In genomic region chr4:73044356-73044755, GRCm38 (mm10) we compare ENCODE assay signal across 21 mouse cellular contexts.
"Had no signal": no experiment of that assay in that cellular context is flagged by ENCODE, and none has a peak within 500 bp of the region (broad histone marks: within the 10 kb centered on the region; RNA-seq: fewer than 3 reads in every experiment).

No protein-coding gene starts in this region.

- ATAC-seq: intestine, embryonic 15.5 days; midbrain, embryonic 15.5 days had no signal

- H3K9ac ChIP-seq: intestine, embryonic 15.5 days; limb, embryonic 13.5 days; liver, embryonic 13.5 days; midbrain, embryonic 12.5 days; midbrain, embryonic 15.5 days; neural tube, embryonic 12.5 days; neural tube, embryonic 15.5 days had no signal

- H3K27me3 ChIP-seq: intestine, embryonic 15.5 days; liver, embryonic 13.5 days; midbrain, embryonic 12.5 days; midbrain, embryonic 15.5 days; neural tube, embryonic 12.5 days; neural tube, embryonic 15.5 days had no signal

- H3K4me2 ChIP-seq: intestine, embryonic 15.5 days; limb, embryonic 13.5 days; liver, embryonic 13.5 days; midbrain, embryonic 12.5 days; midbrain, embryonic 15.5 days; neural tube, embryonic 12.5 days; neural tube, embryonic 15.5 days had no signal

- H3K36me3 ChIP-seq: intestine, embryonic 15.5 days; limb, embryonic 10.5 days; limb, embryonic 13.5 days; liver, embryonic 13.5 days; midbrain, embryonic 12.5 days; midbrain, embryonic 15.5 days; neural tube, embryonic 12.5 days; neural tube, embryonic 15.5 days had no signal

- H3K27ac ChIP-seq: intestine, embryonic 15.5 days; layer of hippocampus, adult 2 months; limb, embryonic 10.5 days; limb, embryonic 13.5 days; liver, embryonic 13.5 days; macrophage; midbrain, embryonic 12.5 days; midbrain, embryonic 15.5 days; neural tube, embryonic 12.5 days; neural tube, embryonic 15.5 days; stomach, postnatal 0 days had no signal

- H3K4me1 ChIP-seq: intestine, embryonic 15.5 days; liver, embryonic 13.5 days; midbrain, embryonic 12.5 days; midbrain, embryonic 15.5 days; neural tube, embryonic 12.5 days; neural tube, embryonic 15.5 days had no signal

- DNase-seq: kidney, adult 11 months; kidney, postnatal 10 days; layer of hippocampus, adult 9-11 months; liver; liver, embryonic 13.5 days; right cerebral cortex, adult 18-20 months; right cerebral cortex, postnatal 14 days; right cerebral cortex, postnatal 4 days; thymus, adult 2 months; thymus, postnatal 14 days; thymus, postnatal 4 days had no signal

- H3K4me3 ChIP-seq: intestine, embryonic 15.5 days; layer of hippocampus, adult 2 months; limb, embryonic 10.5 days; limb, embryonic 13.5 days; liver, embryonic 13.5 days; midbrain, embryonic 12.5 days; midbrain, embryonic 15.5 days; neural tube, embryonic 12.5 days; neural tube, embryonic 15.5 days had no signal

- H3K9me3 ChIP-seq: intestine, embryonic 15.5 days; limb, embryonic 10.5 days; limb, embryonic 13.5 days; liver, embryonic 13.5 days; midbrain, embryonic 12.5 days; midbrain, embryonic 15.5 days; neural tube, embryonic 12.5 days; neural tube, embryonic 15.5 days had no signal
